Mouse (Mus musculus): ENCODE data around the gene Pdxk. TPM values are rescaled to one million over a fixed set of nuclear protein-coding genes. Genes with fewer than 3 reads are reported as not detected.

Gene Pdxk
- polyA plus RNA-seq, 1 experiment: 13.7 TPM

DNA sequence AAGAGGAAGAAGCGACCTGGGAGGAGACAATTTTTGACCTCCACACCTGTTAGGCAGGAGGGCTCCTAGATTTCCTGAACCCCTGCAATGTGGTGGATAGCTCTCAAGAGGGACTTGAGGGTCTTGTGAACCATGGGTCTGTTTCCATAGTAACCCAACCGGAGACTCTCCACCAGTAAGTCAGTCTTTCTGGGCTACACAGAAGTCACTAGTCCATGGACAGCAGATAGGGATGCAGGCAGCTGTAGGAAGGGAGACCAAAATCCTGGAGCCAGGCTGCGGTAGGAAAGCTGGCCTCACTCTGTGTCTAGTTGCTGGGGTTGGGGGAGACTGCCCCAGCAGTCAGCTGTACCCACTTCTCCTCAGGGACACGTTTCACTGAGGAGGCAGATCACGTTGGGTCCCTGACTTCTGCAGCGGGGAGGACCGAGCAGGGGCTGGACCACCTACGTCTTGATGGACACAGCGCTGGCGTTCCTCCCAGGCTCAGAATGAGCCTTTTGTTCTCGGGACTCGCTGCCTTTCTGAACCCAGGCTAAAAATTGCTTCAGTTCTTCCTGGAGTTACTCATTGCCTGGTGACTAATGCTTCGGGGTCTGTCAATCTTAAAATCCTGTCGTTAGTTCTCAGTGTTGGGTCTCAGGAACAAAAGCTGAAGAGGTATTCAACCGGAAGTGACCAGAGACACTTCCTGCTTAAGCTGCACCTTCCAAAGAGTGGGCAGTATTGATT is 6.0 kb upstream of the Pdxk start:
- Histone ChIP-seq H3K4me1 (ENCODE audit: control insufficient read depth, insufficient read depth, low read length) (no peaks in the 10 kb centered on the region), H3K27me3 (ENCODE audit: control insufficient read depth, insufficient read depth, low read length, poor library complexity, severe bottlenecking) (peaks cover 2% of the 10 kb centered on the region; the same call in 1 of the 2 replicates), H3K9ac (ENCODE audit: low read depth, poor library complexity, severe bottlenecking) (no peak overlapping the region), H3K4me3 (ENCODE audit: low read depth, low read length) (no peak overlapping the region), H3K36me3 (ENCODE audit: control insufficient read depth, insufficient read depth, low read length, poor library complexity, severe bottlenecking) (no peaks in the 10 kb centered on the region), H3K9me3 (replicated peaks; ENCODE audit: control insufficient read depth, insufficient read depth, low read length, poor library complexity, severe bottlenecking) (no peaks in the 10 kb centered on the region), H3K27ac (ENCODE audit: insufficient read depth, low read length) (no peak overlapping the region)
- no peak for TF ChIP-seq POLR2A (IDR thresholded peaks at IDR 0.05; ENCODE audit: insufficient read depth, low read length)
- no peak for TF ChIP-seq EP300 (IDR thresholded peaks at IDR 0.05; ENCODE audit: insufficient read depth, low read depth, low read length)
- no peak for TF ChIP-seq CTCF (IDR thresholded peaks at IDR 0.05; ENCODE audit: low read depth, low read length)

DNA sequence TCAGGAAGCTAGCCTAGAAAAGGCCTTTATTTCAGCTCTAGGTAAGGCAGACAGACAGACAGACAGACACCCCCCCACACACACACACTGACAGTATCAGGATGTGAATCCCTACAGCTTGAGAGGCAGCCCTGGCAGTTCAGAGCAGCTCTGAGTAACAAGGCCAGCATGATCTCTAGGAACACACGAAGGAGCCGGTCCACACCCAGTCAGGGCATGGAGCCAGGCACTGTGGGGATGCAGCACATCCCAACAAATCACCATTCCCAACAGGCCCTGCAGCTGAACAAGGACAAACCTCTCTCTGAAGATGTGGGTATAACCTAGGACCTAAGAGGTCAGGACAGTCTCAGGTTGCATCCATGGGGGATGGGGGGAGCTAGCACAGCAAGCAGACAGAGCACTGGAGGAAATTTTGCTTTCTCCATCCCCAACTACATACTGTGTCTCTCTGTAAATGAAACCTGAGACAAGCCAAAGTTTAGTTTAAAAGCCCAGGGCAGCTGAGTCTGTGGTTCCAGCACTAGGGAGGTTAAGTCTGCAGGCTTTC is 3.1 kb upstream of the Pdxk start:
- Histone ChIP-seq H3K36me3 (ENCODE audit: control insufficient read depth, insufficient read depth, low read length, poor library complexity, severe bottlenecking) (no peaks in the 10 kb centered on the region), H3K9ac (ENCODE audit: low read depth, poor library complexity, severe bottlenecking) (no peak overlapping the region), H3K4me1 (ENCODE audit: control insufficient read depth, insufficient read depth, low read length) (peaks cover 2% of the 10 kb centered on the region), H3K27me3 (ENCODE audit: control insufficient read depth, insufficient read depth, low read length, poor library complexity, severe bottlenecking) (no peaks in the 10 kb centered on the region), H3K9me3 (replicated peaks; ENCODE audit: control insufficient read depth, insufficient read depth, low read length, poor library complexity, severe bottlenecking) (no peaks in the 10 kb centered on the region), H3K4me3 (ENCODE audit: low read depth, low read length) (no peak overlapping the region), H3K27ac (ENCODE audit: insufficient read depth, low read length) (no peak overlapping the region)
- TF ChIP-seq EP300 (IDR thresholded peaks at IDR 0.05; ENCODE audit: insufficient read depth, low read depth, low read length) (no peak), POLR2A (IDR thresholded peaks at IDR 0.05; ENCODE audit: insufficient read depth, low read length) (no peak), CTCF (IDR thresholded peaks at IDR 0.05; ENCODE audit: low read depth, low read length) (no peak)

DNA sequence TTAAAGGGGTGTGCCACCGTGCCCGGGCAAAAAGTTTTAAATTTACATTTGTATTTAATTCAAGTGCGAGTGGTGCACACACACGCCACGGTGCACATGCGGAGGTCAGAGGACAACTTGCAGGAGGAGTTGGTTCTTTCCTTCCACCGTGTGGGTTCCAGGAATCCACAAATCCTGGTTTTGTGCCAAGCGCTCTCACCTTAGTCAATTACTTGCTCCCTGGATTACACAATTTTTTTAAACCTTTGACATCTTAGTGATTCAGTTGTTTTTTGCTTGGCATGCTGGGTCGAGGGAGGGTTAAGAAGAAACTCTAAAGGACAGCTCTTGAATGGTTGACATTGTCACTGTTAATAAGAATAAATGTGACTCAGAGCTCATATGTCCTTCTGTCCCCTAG is 1.9 kb upstream of the Pdxk start:
- Histone ChIP-seq H3K9ac (ENCODE audit: low read depth, poor library complexity, severe bottlenecking) (no peak overlapping the region), H3K27ac (ENCODE audit: insufficient read depth, low read length) (no peak overlapping the region), H3K27me3 (ENCODE audit: control insufficient read depth, insufficient read depth, low read length, poor library complexity, severe bottlenecking) (no peaks in the 10 kb centered on the region), H3K4me3 (ENCODE audit: low read depth, low read length) (no peak overlapping the region), H3K36me3 (ENCODE audit: control insufficient read depth, insufficient read depth, low read length, poor library complexity, severe bottlenecking) (no peaks in the 10 kb centered on the region), H3K9me3 (replicated peaks; ENCODE audit: control insufficient read depth, insufficient read depth, low read length, poor library complexity, severe bottlenecking) (no peaks in the 10 kb centered on the region), H3K4me1 (ENCODE audit: control insufficient read depth, insufficient read depth, low read length) (peaks cover 6% of the 10 kb centered on the region)
- TF ChIP-seq POLR2A (IDR thresholded peaks at IDR 0.05; ENCODE audit: insufficient read depth, low read length): no peak
- TF ChIP-seq EP300 (IDR thresholded peaks at IDR 0.05; ENCODE audit: insufficient read depth, low read depth, low read length): no peak
- TF ChIP-seq CTCF (IDR thresholded peaks at IDR 0.05; ENCODE audit: low read depth, low read length): no peak

DNA sequence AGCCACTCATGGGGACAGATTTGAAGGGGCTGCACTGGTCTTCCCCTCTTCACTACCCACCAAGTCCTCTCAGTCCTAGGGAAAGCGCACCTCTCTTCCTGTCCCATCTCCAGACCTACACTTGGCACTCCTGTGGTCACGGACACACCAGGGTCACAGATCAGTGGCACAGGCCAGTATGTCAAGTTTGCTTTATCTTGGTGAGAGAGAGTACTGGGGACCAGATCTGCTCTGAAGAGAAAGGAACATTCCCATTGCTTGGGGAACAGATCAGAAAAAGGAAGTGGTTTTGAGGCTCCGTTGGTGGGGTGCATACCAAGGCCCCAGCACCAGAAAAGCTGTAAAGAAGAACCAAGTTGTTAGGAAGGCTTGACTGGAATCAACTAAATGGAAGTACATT is 697 bp upstream of the Pdxk start:
- Histone ChIP-seq H3K4me3 (ENCODE audit: low read depth, low read length) (no peak overlapping the region), H3K9ac (ENCODE audit: low read depth, poor library complexity, severe bottlenecking) (no peak overlapping the region), H3K27ac (ENCODE audit: insufficient read depth, low read length) (no peak overlapping the region)

DNA sequence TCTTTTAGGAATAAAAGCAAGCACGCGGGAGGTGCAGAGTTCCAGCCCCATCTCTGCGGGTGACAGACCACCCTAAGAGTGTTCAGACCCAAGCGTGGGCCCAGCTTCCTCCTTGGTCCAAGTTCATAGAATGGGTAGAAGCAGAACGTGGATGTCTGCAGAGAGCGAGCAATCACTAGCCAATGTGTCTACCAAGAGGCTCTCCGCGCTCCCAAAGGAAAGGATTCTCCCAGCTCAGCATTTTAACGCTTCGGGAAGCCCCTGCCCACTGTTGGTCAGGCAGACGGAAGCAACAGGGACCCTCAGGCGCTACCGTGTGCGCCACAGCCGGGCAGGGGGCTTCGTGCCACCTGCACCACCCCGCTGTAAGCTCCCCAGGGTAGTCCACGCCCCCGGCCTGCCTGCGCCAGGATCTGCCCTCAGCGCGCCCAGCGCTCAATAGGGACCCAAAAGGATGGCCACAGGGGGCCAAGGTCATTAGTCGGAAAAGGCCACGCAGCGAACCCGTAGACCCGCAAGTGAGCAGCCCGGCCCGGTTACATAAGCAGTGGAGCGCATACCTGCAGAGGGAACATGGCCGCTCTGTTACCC is 479 bp downstream of the Pdxk start:
- Histone ChIP-seq H3K27ac (ENCODE audit: insufficient read depth, low read length) (no peak overlapping the region), H3K4me1 (ENCODE audit: control insufficient read depth, insufficient read depth, low read length) (peaks cover 6% of the 10 kb centered on the region), H3K4me3 (ENCODE audit: low read depth, low read length) (peak overlapping the region; percentile 76), H3K27me3 (ENCODE audit: control insufficient read depth, insufficient read depth, low read length, poor library complexity, severe bottlenecking) (no peaks in the 10 kb centered on the region), H3K9me3 (replicated peaks; ENCODE audit: control insufficient read depth, insufficient read depth, low read length, poor library complexity, severe bottlenecking) (no peaks in the 10 kb centered on the region), H3K36me3 (ENCODE audit: control insufficient read depth, insufficient read depth, low read length, poor library complexity, severe bottlenecking) (no peaks in the 10 kb centered on the region), H3K9ac (ENCODE audit: low read depth, poor library complexity, severe bottlenecking) (peak overlapping the region; percentile 59)
- TF ChIP-seq CTCF (IDR thresholded peaks at IDR 0.05; ENCODE audit: low read depth, low read length): no peak
- TF ChIP-seq POLR2A (IDR thresholded peaks at IDR 0.05; ENCODE audit: insufficient read depth, low read length): no peak
- no peak for TF ChIP-seq EP300 (IDR thresholded peaks at IDR 0.05; ENCODE audit: insufficient read depth, low read depth, low read length)

More for the DNA sequence above, 697 bp upstream of the Pdxk start:
- no peaks in the 10 kb centered on the region for H3K36me3 ChIP-seq (ENCODE audit: control insufficient read depth, insufficient read depth, low read length, poor library complexity, severe bottlenecking)
- no peak for TF ChIP-seq CTCF (IDR thresholded peaks at IDR 0.05; ENCODE audit: low read depth, low read length)
- TF ChIP-seq POLR2A (IDR thresholded peaks at IDR 0.05; ENCODE audit: insufficient read depth, low read length): no peak
- TF ChIP-seq EP300 (IDR thresholded peaks at IDR 0.05; ENCODE audit: insufficient read depth, low read depth, low read length): no peak
- H3K9me3 ChIP-seq (replicated peaks; ENCODE audit: control insufficient read depth, insufficient read depth, low read length, poor library complexity, severe bottlenecking): no peaks in the 10 kb centered on the region
- H3K27me3 ChIP-seq (ENCODE audit: control insufficient read depth, insufficient read depth, low read length, poor library complexity, severe bottlenecking): no peaks in the 10 kb centered on the region
- peaks cover 6% of the 10 kb centered on the region for H3K4me1 ChIP-seq (ENCODE audit: control insufficient read depth, insufficient read depth, low read length)

DNA sequence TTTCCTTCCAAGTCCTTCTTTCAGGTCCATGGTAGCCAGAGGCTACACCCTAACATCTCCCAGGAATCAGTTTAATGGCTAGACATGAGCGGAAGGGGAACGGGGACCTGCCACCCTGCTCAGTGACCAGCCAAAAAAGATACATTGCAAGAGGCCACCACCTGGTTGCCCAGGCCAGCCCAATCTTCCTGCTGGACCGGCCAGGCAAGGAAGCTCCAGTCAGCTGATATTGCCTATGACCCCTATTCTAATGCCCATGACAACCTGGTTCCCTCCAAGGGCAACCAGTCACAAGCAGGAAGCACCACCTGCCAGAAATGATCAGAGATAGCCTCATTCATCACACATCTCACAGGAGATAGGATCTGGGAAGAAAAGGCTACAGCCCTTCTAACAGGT is 1.0 kb downstream of the Pdxk start:
- peak overlapping the region; percentile 59 for H3K9ac ChIP-seq (ENCODE audit: low read depth, poor library complexity, severe bottlenecking)
- H3K36me3 ChIP-seq (ENCODE audit: control insufficient read depth, insufficient read depth, low read length, poor library complexity, severe bottlenecking): no peaks in the 10 kb centered on the region
- peaks cover 6% of the 10 kb centered on the region for H3K4me1 ChIP-seq (ENCODE audit: control insufficient read depth, insufficient read depth, low read length)
- H3K27me3 ChIP-seq (ENCODE audit: control insufficient read depth, insufficient read depth, low read length, poor library complexity, severe bottlenecking): no peaks in the 10 kb centered on the region
- H3K4me3 ChIP-seq (ENCODE audit: low read depth, low read length): peak overlapping the region; percentile 76
- no peaks in the 10 kb centered on the region for H3K9me3 ChIP-seq (replicated peaks; ENCODE audit: control insufficient read depth, insufficient read depth, low read length, poor library complexity, severe bottlenecking)
- H3K27ac ChIP-seq (ENCODE audit: insufficient read depth, low read length): no peak overlapping the region
- no peak for TF ChIP-seq EP300 (IDR thresholded peaks at IDR 0.05; ENCODE audit: insufficient read depth, low read depth, low read length)
- no peak for TF ChIP-seq CTCF (IDR thresholded peaks at IDR 0.05; ENCODE audit: low read depth, low read length)
- TF ChIP-seq POLR2A (IDR thresholded peaks at IDR 0.05; ENCODE audit: insufficient read depth, low read length): no peak
